Mouse (Mus musculus): ENCODE data around the gene Tubb3. TPM values are rescaled to one million over a fixed set of nuclear protein-coding genes. Genes with fewer than 3 reads are reported as not detected.
"Not testable (repeated sequence)": the region's sequence is repeated elsewhere in the genome, so short reads cannot be mapped to it uniquely, and the experiment has no call there.

Tubb3 gene
- total RNA-seq, 2 experiments from 2014 or later = 0.61 to 0.67 TPM

DNA sequence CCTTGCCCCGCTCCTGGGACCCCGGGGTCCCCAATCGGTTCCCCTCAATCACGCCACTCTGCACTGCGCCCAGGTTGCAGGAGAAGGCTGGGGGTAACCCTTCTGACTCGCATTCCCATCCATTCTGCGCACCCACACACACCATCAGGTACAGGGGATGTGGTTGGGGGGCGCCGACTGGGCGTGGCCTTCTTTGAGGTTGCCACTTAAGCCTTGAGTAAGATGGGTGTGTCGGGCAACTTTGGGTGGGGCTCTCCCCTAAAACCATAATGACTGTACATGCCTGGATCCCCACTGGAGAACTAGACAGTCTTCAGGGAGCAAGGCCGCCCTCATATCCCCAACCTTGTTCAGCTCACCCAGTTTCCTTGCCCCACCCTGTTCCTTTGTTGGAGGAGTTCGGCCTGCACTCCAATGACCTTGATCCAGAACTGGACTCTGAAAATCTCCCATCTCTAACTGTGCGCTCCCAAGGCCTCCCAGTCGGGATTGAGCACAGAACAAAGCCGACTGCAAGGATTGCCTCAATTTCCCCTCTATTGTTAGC lies 630 bp downstream of the Tubb3 start:
- DNase-seq = no peak
- intact Hi-C loops (cut with DNase I) = no loop called here

DNA sequence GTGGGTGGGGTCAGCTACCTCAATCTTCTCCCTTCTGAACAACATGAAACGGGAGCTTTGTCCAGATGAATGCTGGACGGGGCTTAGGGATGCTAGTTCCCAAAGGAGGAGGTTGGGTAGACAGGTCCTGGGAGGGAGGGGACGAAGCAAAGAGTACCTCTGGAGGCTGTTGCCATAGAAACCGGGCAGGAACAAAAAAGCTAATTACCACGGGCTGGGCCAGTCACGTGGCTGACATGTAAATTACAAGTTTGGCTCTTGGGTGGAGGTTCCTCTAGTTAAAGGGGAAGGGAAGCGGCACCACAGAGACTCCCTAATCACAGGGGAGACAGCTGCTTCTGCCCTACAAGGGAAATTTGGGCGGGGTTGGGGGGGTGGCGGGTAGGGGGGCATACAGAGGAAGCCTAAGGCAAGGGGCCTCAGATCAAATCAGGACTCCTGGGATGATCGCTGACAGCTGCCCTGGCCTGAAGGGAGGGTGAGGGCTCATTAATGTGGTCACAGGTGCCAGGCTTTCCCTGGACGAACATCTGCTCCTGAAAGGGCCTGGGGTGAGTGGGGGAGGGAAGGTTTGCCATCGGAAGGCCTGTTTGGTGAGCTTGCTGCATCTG lies 1.4 kb downstream of the Tubb3 start:
- intact Hi-C loops (cut with DNase I) = no loop called here
- DNase-seq = no peak

DNA sequence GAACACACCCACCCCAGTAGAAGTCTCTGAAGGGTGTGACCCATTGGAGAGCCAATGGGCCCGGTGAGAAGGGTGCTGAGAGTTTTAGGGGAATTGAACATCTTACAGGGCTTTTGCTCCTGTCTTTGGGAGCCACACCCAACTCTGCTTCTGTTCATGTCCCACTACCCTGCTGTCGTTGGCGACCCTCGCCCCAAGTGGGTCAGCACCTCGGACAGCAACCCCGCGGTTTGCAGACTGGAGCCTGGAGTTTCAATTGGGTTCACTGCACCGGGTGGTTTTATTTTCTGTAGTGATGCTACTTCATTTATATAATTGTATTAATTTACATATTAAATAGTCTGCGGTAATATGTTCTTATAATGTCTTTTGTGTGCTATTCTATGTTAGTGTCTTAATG lies 3.0 kb downstream of the Tubb3 start:
- intact Hi-C loops (cut with DNase I) = no loop called here
- DNase-seq = no peak

DNA sequence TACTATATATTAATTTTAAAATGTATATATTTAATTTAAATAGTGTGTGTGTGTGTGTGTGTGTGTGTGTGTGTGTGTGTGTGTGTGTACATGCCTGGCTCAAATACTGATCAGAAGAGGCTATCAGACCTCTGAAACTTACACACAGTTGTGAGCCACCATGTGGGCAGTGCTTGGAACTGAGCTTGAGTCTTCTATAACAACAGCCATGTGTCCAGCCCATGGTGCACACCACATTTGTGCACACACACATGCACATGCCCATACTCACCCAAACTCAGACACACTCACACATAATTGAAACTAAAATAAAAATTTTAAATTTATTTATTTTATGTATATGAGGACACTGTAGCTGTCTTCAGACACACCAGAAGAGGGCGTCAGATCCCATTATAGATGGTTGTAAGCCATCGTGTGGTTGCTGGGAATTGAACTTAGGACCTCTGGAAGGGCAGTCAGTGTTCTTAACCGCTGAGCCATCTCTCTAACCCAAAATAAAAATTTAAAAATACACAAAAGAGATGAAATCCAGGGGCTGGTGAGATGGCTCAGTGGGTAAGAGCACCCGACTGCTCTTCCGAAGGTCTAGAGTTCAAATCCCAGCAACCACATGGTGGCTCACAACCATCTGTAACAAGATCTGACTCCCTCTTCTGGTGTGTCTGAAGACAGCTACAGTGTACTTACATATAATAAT lies 3.9 kb downstream of the Tubb3 start:
- DNase-seq; intact Hi-C loops (cut with DNase I): not testable (repeated sequence)

DNA sequence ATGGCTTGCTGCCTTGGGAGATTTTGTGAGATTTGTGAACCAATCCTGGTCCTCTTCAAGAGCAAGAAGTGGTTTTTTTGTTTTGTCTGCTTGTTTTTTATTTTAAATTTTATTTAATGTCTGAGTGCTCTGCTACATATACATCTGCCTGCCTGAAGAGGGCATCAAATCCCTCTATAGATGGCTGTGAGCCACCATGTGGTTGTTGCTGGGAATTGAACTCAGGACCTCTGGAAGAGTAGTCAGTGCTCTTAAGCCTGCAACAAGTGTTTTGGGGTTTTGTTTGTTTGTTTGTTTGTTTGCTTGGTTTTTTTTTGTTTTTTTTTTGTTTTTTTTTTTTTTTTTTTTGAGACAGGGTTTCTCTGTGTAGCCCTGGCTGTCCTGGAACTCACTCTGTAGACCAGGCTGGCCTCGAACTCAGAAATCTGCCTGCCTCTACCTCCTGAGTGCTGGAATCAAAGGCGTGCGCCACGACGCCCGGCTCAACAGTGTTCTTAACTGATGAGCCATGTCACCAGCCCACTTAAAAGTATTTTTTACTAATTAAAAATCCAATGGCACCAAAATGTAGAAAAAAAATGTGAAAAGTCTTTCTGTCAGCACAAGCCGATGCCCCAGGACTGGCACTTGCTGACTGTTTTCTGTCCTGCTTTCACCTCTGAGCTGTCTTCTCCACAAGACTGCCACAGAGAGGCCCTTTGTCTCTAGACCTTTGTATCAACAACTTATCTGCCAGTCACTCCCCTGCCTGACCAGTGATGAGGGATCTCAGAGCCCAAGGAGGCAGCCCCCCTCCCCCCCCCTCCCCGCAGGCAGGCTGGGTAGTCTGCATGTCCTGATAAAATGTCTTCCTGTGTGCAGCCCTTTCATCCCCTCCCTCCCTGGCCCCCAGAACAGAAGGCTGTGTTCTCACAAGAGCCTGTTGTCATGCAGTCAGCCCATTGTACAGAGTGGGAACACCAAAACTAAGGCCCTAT lies 5.0 kb downstream of the Tubb3 start:
- intact Hi-C loops (cut with DNase I) = no loop called here
- DNase-seq = no peak

DNA sequence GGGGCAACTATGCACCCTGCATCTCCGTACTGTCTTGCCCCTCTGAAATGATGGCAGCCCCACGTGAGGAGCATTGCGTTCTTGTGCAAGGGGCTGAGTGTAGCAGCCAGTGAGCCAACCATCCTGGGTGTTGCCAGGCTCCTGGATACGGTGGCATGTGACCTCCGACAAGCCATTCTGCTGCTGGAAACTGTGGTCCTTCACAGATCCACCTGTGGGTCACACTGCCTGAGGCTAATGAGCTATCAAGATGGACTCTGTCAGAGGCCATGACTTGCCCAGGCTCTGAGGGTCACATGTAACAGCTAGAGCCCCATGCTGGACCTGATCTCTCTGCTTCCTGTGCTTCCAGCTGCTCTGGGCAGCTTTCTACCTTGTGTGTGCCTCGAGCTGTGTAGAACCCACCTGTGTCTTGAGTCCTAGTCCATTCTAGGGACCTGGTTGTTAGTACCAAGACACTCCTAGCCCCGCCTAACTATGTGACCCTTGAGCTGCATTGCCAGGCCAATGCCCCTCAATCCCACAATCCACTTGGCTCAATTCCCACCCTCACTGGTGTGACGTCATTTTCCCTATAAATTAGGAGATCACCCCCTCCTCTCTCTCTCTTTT lies 5.8 kb downstream of the Tubb3 start:
- no peak for DNase-seq
- intact Hi-C loops (cut with DNase I) = no loop called here

DNA sequence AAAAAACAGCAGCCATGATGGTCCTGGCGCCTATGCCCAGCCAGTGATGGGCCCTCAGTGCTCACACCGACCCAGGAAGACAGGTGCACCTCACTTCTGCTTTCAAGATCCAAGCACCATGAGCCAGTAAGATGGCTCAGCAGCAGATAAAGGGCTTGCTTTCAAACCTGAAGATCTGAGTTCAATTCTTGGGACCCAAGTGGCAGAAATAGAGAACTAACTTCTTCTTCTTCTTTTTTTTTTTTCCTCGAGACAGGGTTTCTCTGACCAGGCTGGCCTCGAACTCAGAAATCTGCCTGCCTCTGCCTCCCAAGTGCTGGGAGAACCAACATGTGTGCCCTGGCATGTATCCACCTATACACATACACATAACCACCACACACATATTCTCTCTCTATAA lies 8.5 kb downstream of the Tubb3 start:
- intact Hi-C loops (cut with DNase I) = loop anchor here (5.0 kb wide), 2 partner anchors 32 to 97 kb away; no protein-coding TSS in a partner anchor

DNA sequence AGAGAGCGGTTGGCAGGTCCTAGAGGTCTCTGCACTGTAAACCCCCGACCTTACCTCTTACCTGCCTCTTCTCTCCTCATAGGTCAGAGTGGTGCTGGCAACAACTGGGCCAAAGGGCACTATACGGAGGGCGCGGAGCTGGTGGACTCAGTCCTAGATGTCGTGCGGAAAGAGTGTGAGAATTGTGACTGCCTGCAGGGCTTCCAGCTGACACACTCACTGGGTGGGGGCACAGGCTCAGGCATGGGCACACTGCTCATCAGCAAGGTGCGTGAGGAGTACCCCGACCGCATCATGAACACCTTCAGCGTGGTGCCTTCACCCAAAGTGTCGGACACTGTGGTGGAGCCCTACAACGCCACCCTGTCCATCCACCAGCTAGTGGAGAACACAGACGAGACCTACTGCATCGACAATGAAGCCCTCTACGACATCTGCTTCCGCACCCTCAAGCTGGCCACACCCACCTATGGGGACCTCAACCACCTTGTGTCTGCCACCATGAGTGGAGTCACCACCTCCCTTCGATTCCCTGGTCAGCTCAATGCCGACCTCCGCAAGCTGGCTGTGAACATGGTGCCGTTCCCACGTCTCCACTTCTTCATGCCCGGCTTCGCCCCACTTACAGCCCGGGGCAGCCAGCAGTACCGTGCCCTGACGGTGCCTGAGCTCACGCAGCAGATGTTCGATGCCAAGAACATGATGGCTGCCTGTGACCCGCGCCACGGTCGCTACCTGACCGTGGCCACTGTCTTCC lies 9.5 kb downstream of the Tubb3 start:
- intact Hi-C loops (cut with DNase I) = loop anchor here (5.0 kb wide), 2 partner anchors 33 to 98 kb away; no protein-coding TSS in a partner anchor
- DNase-seq = no peak

More for the DNA sequence above, 8.5 kb downstream of the Tubb3 start:
- DNase-seq = no peak

DNA sequence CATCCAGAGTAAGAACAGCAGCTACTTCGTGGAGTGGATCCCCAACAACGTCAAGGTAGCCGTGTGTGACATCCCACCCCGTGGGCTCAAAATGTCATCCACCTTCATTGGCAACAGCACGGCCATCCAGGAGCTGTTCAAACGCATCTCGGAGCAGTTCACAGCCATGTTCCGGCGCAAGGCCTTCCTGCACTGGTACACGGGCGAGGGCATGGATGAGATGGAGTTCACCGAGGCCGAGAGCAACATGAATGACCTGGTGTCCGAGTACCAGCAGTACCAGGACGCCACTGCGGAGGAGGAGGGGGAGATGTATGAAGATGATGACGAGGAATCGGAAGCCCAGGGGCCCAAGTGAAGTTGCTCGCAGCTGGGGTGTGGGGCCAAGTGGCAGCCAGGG lies 10.1 kb downstream of the Tubb3 start:
- intact Hi-C loops (cut with DNase I) = loop anchor here (5.0 kb wide), 2 partner anchors 34 to 99 kb away; no protein-coding TSS in a partner anchor
- DNase-seq = no peak

DNA sequence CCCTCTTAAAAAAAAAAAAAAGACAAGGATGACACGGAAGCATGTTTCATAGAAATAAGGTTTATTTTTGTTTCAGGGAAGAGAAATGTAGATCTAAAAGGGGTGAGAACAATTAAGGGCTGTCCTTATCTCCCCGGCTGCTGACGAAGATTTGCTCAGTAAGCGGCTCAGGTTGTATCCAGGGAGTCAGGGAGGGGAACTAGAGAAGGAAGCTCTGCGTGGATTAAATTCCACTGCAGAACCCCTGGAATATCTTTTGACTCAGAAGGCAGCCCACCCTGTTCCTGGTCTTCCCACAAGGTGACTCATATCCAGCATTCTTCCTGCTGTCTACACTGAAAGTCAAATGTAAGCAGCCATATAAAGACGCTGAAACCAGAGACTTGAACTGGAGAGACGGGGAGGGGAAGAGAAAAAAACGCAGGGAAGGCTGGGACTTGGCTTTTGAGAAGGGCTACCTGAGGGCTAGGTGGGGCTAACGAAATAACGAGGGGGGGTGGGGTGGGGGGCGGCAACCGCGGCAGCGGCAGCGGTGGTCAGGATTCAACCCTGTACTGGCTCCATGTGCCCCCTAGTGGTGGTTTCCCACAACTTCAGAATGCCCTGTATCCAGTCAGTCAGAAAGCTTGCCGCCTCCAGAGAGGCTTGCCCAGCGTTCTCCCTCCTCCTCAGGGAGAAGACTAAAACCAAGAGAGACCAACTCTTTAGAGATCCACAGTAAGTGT lies 11.0 kb downstream of the Tubb3 start:
- intact Hi-C loops (cut with DNase I) = loop anchor here (5.0 kb wide), 2 partner anchors 35 to 100 kb away; no protein-coding TSS in a partner anchor

DNA sequence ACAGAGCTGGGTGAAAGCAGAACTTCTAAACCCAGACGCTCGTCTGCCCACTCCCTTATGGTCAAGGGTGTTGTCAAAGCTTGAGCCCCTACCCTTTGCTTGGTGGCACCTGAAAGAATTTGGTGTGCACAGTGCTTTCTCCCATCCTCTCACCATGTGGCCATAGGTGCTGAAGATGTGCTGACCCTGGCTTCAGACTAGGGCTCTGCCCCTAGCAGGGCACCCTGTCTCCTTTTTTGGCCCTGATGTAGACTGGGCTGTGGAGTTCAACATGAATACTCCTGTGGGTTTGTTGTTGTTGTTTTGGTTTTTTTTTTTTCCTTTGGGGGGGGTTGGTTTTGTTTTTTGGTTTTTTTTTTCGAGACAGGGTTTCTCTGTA lies 11.5 kb downstream of the Tubb3 start:
- intact Hi-C loops (cut with DNase I) = loop anchor here (5.0 kb wide), 2 partner anchors 35 to 100 kb away; no protein-coding TSS in a partner anchor
- DNase-seq = no peak

More for the DNA sequence above, 11.0 kb downstream of the Tubb3 start:
- DNase-seq = peak; percentile 63 to 79

DNA sequence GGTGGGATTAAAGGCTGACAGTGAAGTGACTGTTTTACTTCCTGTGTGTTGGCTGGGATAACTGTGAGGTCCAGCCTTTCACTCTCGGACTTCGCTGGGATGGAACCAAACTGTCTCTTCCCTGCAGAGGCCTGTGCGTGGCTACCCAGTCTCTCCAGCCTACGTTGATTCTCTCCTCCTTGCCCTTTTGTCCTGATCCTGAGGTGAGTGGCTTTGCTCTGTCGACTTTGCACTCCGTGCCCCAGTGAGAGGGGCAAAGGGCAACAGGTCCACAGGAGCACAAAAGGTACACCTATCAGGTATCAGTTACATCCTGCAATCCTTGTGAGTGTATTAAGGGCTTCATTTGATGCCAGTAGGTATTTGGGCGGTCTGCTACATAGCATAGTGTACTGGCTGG lies 12.2 kb downstream of the Tubb3 start, which contains the start of gene Def8:
Def8 (plus strand) TSS at position 87 of the 400 bp plus-strand sequence.
- DNase-seq = no peak
- intact Hi-C loops (cut with DNase I) = loop anchor here (5.0 kb wide), 2 partner anchors 36 to 101 kb away; no protein-coding TSS in a partner anchor

DNA sequence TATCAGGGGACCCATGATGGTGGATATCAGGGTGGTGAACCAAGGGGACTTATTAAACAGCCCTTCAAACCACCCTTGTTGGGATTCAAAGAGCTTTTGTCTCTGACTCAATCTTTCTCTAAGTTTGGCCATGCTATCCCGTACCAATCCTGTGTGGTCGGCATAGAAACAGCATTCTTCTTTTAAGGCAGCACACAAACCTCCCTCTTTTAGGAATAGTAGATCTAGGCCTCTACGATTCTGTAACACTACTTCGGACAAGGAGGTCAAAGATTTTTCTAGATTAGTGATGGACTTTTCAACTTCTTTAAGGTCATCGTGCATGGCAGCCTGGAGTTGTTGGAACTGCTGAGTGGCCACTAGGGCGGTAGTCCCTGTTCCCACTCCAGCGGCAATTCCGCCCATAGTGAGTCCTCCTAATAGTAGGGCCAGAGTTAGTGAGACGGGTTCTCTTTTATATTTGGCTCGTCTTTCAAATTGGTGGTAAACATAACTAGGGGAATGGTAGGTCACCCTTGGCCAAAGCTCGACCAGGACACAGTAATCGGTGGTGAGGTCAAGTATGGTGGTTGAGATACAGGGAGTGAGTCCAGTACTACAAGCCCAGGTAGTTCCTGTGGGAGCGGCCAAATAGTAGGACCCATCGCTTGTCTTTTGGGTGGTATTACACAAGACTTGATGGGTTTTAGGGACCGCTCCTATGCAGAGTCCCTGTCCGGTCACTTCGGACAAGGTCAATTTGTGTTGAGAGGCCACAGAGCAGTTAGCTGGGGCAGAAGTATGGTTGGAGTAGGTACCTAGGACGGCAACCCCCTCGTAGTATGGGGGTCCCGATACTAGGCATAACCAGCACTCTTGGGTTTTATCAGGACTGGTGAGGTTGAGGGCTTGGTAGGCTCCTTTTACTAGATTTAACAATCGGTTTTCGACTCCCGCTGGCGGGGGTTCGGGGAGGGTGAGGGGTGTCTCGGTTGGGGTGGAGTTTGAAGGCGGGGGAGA lies 15.6 kb downstream of the Tubb3 start:
- intact Hi-C loops (cut with DNase I) = no loop called here
- no peak for DNase-seq

DNA sequence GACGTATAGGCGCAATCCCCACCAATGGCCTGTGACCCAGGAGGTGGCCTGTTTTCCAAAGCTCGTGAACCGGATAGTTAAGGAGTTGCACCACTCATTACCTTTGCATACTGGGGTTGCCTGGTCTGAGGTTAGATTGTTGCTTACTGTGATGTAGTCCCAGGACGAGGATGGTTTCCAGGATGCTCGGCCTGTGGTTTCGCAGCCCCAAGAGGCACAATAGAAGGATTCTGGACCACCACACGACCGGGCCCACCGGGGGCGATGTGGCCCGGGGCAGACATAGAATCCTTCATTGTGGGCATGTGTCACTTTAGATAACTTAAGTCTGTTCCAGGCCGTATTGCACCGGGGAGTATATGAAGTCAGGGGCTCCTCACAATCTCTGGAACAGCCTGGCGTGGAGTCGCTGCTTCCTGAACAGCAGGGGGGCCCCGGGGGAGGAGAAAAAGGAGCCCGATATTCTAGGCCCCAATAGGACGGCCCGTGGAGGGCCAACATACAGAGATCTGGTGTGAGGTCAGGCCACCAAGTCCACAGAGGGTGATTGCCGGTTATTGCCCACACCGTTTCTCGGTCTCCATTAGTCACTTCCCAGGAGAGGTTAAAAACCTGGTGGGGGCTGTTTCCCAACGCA lies 16.5 kb downstream of the Tubb3 start:
- intact Hi-C loops (cut with DNase I) = no loop called here
- DNase-seq = no peak

DNA sequence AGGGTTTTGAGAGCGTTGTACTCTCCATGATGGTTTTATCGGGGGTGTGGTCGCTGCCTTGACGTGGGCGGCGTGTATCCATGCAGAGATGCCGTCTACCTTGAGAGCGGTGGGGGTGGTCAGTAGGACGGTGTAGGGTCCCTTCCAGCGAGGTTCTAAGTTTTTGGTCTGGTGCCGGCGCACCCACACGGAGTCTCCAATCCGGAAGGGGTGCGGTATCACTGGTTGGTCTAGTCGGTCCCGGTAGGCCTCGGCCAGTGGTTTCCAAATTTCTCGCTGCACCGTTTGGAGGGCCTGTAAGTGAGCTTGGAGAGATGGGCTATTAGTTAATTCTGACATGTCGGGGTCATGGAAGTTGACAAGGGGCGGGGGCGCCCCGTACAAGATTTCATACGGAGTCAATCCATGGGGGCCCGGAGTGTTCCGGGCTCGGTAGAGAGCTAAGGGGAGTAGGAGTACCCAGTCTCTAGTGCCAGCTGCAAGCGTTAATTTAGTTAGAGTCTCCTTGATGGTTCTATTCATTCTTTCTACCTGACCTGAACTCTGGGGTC lies 17.2 kb downstream of the Tubb3 start:
- intact Hi-C loops (cut with DNase I) = no loop called here
- no peak for DNase-seq

DNA sequence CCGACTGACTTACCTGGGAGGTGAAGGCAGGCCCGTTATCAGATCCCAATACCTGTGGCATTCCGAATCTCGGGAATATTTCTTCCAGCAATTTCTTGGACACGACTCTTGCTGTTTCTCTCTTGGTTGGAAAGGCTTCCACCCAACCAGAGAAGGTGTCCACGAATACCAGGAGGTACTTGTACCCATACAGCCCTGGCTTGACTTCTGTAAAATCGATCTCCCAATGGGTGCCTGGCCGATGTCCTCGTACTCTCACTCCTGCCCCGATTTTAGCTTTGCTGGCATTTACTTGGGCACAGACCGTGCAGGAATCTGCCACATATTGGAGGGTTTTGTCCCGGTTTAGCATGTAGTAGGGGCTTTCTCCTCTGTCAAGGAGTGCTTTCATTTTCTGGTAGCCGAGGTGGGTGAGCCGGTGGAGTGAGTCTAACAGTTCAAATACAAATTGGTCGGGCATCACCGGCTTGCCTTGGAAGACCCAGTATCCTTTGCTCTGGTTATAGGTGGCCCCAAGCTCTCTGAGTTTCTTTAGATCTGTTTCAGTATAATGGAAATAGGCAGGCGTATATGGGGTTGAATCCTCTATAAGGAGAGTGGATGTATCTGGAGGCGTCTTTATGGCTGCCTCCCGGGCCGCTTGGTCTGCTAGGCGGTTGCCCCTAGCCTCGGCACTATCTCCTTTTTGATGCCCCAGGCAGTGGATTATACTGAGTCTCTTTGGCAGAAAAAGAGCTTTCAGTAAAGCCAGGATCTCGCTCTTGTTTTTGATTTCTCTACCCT lies 17.9 kb downstream of the Tubb3 start:
- intact Hi-C loops (cut with DNase I) = no loop called here
- DNase-seq = no peak

Measured in heart, postnatal 14 days (tissue).